Mouse (Mus musculus): ENCODE results near the gene Ppp1cc. TPM values are rescaled to one million over a fixed set of nuclear protein-coding genes. Genes with fewer than 3 reads are reported as not detected.
"Not testable (repeated sequence)": the region's sequence is repeated elsewhere in the genome, so short reads cannot be mapped to it uniquely, and the experiment has no call there.

Ppp1cc gene
- polyA plus RNA-seq, 1 experiment from 2014 or later: 238 TPM

DNA sequence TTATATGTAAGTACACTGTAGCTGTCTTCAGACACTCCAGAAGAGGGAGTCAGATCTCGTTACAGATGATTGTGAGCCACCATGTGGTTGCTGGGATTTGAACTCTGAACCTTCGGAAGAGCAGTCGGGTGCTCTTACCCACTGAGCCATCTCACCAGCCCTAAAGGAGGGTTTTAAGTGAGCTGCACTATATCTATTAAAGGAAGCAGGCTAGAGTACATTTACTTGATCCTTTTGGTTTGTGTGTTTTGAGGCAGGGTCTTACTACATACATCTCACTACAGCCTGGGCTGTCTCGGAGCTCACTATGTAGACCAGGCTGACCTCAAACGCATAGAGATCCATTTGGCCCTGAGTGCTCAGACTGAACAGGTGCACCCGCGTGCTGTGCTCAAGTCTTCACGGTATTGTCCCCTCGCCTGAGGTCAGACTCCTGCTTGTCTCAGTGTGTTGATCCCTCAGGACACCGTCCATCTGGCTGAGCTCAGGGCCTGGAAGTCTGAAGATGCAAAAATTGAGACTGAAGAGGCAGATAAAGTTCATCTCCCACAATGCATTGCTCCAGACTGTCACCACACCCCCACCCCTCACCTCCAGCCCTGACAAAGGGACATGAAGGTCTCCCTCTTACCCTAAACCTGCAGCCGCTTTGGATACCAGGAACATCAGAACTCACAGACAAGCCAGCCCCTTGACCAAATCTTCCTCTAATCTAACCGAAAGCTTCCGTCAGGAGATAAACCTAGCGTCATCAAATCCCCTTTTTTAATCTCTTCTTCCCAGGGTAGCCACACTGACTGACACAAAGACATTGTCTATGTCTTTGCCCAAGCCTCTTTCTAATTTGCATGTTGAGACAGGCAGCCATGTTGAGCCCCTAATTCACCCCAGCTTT is 23.4 kb upstream of the Ppp1cc start:
- no peak overlapping the region for H3K9ac ChIP-seq (replicated peaks; ENCODE audit: low read length)
- no peaks in the 10 kb centered on the region for H3K9me3 ChIP-seq (ENCODE audit: control insufficient read depth, low read length)
- no peaks in the 10 kb centered on the region for H3K36me3 ChIP-seq (ENCODE audit: control insufficient read depth, insufficient read depth, low read length)
- no peak overlapping the region for H3K27ac ChIP-seq (replicated peaks; ENCODE audit: low read depth, low read length)
- H3K27me3 ChIP-seq (ENCODE audit: control insufficient read depth, insufficient read depth, low read length): no peaks in the 10 kb centered on the region
- H3K4me1 ChIP-seq (ENCODE audit: control insufficient read depth, insufficient read depth, low read length): peaks cover 7% of the 10 kb centered on the region; the same call in 1 of the 2 replicates
- no peak overlapping the region for H3K4me2 ChIP-seq (ENCODE audit: low read length)
- DNase-seq (no peak), ATAC-seq (ENCODE audit: low FRiP score, low TSS enrichment) (no peak)
- no peak overlapping the region for H3K4me3 ChIP-seq (replicated peaks; ENCODE audit: low read depth, low read length)
- 83% methylated on average over 14 of the region's 14 CpGs for WGBS

DNA sequence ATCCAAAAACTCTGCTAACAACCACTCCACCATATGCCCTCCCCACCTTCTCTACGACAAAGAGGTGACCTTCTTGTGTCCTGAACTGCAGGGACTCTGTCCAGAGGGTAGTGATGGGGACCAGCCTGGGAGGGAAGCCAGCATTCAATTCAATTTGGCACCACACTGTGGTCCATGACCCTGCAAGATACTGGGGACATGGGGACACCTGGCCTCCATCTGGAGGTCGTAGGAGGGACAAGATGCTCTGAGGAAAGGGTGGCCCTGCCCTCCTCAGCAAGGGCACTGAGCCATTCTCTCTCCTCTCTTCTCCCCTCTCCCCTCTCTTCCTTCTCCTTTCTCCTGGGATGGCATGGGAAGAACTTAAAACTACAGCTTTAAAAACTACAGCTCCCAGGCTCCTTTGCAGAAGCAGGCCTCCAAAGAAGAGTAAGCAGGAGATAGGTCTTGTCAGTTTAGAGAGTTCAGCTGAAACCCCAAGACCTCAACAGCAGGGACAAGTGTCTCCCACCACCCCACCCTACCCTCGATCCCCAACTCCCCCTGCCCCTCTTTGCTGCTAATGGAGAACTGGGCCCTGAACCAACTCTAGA is 22.7 kb upstream of the Ppp1cc start:
- no peak for ATAC-seq (ENCODE audit: low FRiP score, low TSS enrichment)
- Histone ChIP-seq H3K36me3 (ENCODE audit: control insufficient read depth, insufficient read depth, low read length) (no peaks in the 10 kb centered on the region), H3K4me3 (replicated peaks; ENCODE audit: low read depth, low read length) (no peak overlapping the region), H3K9me3 (ENCODE audit: control insufficient read depth, low read length) (no peaks in the 10 kb centered on the region), H3K4me2 (ENCODE audit: low read length) (no peak overlapping the region), H3K9ac (replicated peaks; ENCODE audit: low read length) (no peak overlapping the region), H3K4me1 (ENCODE audit: control insufficient read depth, insufficient read depth, low read length) (peaks cover 7% of the 10 kb centered on the region; the same call in 1 of the 2 replicates), H3K27ac (replicated peaks; ENCODE audit: low read depth, low read length) (no peak overlapping the region), H3K27me3 (ENCODE audit: control insufficient read depth, insufficient read depth, low read length) (no peaks in the 10 kb centered on the region)
- DNase-seq: no peak
- 67% methylated on average over 3 of the region's 3 CpGs for WGBS

DNA sequence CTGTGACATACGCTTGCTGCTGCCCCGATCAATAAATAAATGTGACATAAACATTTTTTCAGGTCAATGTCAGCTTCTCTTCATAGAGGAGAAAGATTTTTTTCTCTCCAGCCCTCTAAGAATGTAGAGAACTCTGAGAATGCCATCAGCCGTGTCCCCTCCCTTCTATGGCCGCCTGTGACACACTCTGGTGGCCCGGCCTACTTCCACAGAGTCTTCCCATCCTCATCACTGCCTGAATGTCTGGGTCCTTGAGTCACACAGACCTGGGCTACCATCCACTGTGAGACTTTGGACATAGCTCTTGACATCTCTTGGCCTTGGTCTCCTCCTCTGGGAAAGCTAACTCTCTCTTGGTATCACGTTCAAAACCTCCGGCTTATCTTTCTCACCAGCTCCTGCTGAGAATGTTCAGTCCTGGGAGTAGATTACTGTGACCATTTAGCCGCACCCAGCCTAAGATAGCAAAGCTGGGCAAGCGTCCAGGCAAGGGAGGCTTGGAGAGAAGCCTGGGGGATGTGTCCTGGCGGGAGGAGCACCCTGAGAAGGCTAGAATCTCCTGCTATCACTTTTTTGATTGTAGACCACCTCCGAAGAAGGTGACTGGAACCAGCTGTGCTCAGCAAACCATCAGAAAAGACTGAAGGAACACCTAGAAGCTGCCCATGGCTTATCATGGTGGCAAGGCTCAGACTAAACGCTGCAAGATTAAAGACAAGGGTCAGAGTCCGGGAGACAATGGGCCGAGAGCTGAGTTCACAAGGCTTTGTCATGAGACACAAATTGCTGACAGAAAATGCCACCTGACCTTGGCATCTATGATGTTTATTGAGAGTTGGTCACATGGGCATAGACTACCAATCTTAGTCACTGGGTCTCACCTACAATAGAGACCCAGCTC is 21.3 kb upstream of the Ppp1cc start:
- no peaks in the 10 kb centered on the region for H3K9me3 ChIP-seq (ENCODE audit: control insufficient read depth, low read length)
- H3K27ac ChIP-seq (replicated peaks; ENCODE audit: low read depth, low read length): no peak overlapping the region
- H3K4me2 ChIP-seq (ENCODE audit: low read length): no peak overlapping the region
- no peak overlapping the region for H3K4me3 ChIP-seq (replicated peaks; ENCODE audit: low read depth, low read length)
- no peak for ATAC-seq (ENCODE audit: low FRiP score, low TSS enrichment)
- H3K9ac ChIP-seq (replicated peaks; ENCODE audit: low read length): no peak overlapping the region
- no peak for DNase-seq
- H3K4me1 ChIP-seq (ENCODE audit: control insufficient read depth, insufficient read depth, low read length): peaks cover 4% of the 10 kb centered on the region; the same call in 1 of the 2 replicates
- H3K27me3 ChIP-seq (ENCODE audit: control insufficient read depth, insufficient read depth, low read length): no peaks in the 10 kb centered on the region
- H3K36me3 ChIP-seq (ENCODE audit: control insufficient read depth, insufficient read depth, low read length): no peaks in the 10 kb centered on the region
- WGBS: 88% methylated on average over 14 of the region's 14 CpGs

DNA sequence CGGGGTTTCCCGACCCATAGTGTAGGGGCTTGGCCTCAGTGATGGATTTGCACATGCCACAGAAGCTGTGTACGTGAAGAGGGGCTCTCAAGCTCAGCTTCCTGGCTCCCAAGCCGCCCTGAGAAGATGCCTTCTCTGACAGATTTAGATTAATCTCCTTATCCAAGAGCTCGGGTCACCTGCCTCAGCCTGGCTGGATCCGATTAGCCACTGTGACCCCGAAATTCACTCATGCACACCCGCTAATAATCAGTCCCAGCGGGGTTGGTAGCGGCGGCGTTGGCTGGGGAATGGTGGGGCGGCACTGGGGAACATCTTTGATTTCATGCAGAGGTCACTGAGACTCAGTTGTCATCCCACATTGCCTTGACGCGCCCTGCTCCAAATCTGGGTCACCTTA is 19.2 kb upstream of the Ppp1cc start:
- WGBS: 74% methylated on average over 15 of the region's 15 CpGs
- H3K27ac ChIP-seq (replicated peaks; ENCODE audit: low read depth, low read length): no peak overlapping the region

DNA sequence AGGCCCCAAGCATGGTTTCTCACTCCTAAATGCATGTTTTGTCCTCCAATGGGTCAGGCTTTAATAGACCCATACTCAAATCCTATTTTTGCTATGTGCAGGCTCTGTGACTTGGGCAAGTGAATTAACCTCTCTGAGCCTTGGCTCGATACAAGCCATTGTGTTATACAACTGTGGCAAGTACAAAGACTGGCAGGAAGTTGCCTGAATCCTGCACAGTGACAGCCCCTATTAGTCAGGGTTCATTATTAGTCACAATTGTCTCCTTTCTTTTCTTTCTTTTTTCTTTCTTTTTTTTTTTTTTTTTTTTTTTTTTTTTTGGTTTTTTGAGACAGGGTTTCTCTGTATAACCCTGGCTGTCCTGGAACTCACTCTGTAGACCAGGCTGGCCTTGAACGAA is 18.3 kb upstream of the Ppp1cc start:
- not testable (repeated sequence) for H3K9ac ChIP-seq (replicated peaks; ENCODE audit: low read length); H3K4me3 ChIP-seq (replicated peaks; ENCODE audit: low read depth, low read length); H3K9me3 ChIP-seq (ENCODE audit: control insufficient read depth, low read length); H3K4me1 ChIP-seq (ENCODE audit: control insufficient read depth, insufficient read depth, low read length); H3K4me2 ChIP-seq (ENCODE audit: low read length); DNase-seq; H3K27ac ChIP-seq (replicated peaks; ENCODE audit: low read depth, low read length); H3K27me3 ChIP-seq (ENCODE audit: control insufficient read depth, insufficient read depth, low read length); H3K36me3 ChIP-seq (ENCODE audit: control insufficient read depth, insufficient read depth, low read length); ATAC-seq (ENCODE audit: low FRiP score, low TSS enrichment)
- 37% methylated on average over 2 of the region's 2 CpGs for WGBS

More for the DNA sequence above, 19.2 kb upstream of the Ppp1cc start:
- H3K36me3 ChIP-seq (ENCODE audit: control insufficient read depth, insufficient read depth, low read length): no peaks in the 10 kb centered on the region
- no peak overlapping the region for H3K4me2 ChIP-seq (ENCODE audit: low read length)
- no peak for ATAC-seq (ENCODE audit: low FRiP score, low TSS enrichment)
- DNase-seq: no peak
- H3K4me1 ChIP-seq (ENCODE audit: control insufficient read depth, insufficient read depth, low read length): no peaks in the 10 kb centered on the region
- H3K9ac ChIP-seq (replicated peaks; ENCODE audit: low read length): no peak overlapping the region
- H3K9me3 ChIP-seq (ENCODE audit: control insufficient read depth, low read length): no peaks in the 10 kb centered on the region
- no peaks in the 10 kb centered on the region for H3K27me3 ChIP-seq (ENCODE audit: control insufficient read depth, insufficient read depth, low read length)
- H3K4me3 ChIP-seq (replicated peaks; ENCODE audit: low read depth, low read length): no peak overlapping the region

DNA sequence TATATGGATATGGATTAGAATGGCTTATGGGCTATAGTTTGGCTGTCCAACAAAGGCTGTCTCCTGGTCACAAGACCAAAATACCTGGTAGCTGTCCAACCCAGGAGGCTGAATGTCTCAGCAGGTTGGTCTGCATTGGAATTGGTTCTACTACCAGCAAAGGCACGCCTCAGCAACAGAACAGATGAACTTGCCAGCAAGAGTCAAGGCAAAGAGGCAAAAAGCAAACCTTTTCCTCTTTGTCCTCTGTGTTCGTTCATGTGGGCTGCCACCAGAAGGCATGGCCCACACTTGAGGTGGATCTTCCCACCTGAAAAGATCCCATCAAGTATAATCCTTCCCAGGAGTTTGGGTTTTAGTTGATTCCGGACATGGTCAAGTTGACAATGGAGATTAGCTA is 17.4 kb upstream of the Ppp1cc start, which contains the start of gene Ccdc63:
Gene Ccdc63 (minus strand): TSS at position 101 of the 400 bp plus-strand sequence.
- Histone ChIP-seq H3K4me2 (ENCODE audit: low read length) (no peak within 1 kb of the TSS), H3K27me3 (ENCODE audit: control insufficient read depth, insufficient read depth, low read length) (no peaks in the 10 kb centered on the region), H3K9me3 (ENCODE audit: control insufficient read depth, low read length) (no peaks in the 10 kb centered on the region), H3K27ac (replicated peaks; ENCODE audit: low read depth, low read length) (no peak within 1 kb of the TSS), H3K9ac (replicated peaks; ENCODE audit: low read length) (no peak within 1 kb of the TSS), H3K36me3 (ENCODE audit: control insufficient read depth, insufficient read depth, low read length) (no peaks in the 10 kb centered on the region), H3K4me1 (ENCODE audit: control insufficient read depth, insufficient read depth, low read length) (no peaks in the 10 kb centered on the region), H3K4me3 (replicated peaks; ENCODE audit: low read depth, low read length) (no peak within 1 kb of the TSS)
- no peak for DNase-seq
- ATAC-seq (ENCODE audit: low FRiP score, low TSS enrichment): no peak
- 92% methylated on average over 3 of the region's 3 CpGs for WGBS

DNA sequence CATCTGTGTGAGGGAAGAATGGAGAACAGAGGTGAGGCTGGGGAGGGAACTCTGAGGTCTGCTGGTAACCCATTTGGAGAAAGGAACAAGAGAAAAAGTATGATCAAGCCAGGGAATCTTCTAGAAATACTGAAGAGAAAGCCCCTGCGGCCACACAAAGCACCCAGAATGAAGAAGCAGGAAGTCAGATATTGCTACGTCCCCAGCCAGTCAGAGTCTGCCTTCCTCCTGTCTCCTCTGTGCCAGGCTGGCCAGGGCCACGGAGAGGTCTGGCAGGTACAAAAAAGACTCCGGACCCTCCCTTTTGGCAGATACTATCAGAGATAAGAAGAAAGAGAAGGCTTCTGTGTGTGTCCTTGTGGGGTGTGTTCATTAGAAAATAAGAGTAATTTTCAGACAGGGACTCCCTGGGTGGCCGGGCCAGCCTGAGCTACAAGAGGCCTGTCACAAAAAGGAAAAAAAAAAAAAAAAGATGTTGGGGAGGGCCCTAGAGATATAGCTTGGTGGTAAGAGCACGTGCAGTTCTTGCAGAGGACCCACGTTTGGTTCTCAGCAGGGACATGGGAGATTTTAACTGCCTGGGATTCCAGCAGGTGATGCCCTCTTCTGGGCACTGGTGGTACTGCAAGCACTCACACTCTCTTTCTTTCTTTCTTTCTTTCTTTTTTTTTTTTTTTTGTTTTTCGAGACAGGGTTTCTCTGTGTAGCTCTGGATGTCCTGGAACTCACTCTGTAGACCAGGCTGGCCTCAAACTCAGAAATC is 15.7 kb upstream of the Ppp1cc start:
- Histone ChIP-seq H3K4me3 (replicated peaks; ENCODE audit: low read depth, low read length) (no peak overlapping the region), H3K9me3 (ENCODE audit: control insufficient read depth, low read length) (no peaks in the 10 kb centered on the region), H3K4me1 (ENCODE audit: control insufficient read depth, insufficient read depth, low read length) (no peaks in the 10 kb centered on the region), H3K27ac (replicated peaks; ENCODE audit: low read depth, low read length) (no peak overlapping the region), H3K36me3 (ENCODE audit: control insufficient read depth, insufficient read depth, low read length) (no peaks in the 10 kb centered on the region), H3K9ac (replicated peaks; ENCODE audit: low read length) (no peak overlapping the region), H3K27me3 (ENCODE audit: control insufficient read depth, insufficient read depth, low read length) (no peaks in the 10 kb centered on the region), H3K4me2 (ENCODE audit: low read length) (no peak overlapping the region)
- DNase-seq (peak; percentile 46), ATAC-seq (ENCODE audit: low FRiP score, low TSS enrichment) (no peak)
- 56% methylated on average over 8 of the region's 8 CpGs for WGBS

DNA sequence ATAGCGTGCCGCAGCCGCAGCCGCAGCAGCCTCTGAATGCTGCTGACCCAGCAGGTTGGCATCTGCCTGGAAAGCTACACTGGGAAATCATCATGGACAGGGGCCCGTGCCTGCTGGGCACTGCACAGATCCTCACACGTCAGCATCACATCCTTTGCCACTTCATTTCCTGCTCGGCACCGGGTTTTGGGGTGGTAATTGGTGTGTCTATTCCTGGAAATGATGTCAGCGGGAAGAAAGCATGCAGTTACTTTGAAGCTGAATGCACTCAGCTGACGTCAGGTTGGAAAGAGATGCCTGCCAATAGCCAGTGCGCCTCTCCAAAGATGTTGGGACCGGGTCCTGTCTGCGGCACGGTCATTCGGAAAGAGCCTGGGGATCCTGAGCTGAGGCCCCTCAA is 14.5 kb upstream of the Ppp1cc start:
- Histone ChIP-seq H3K4me1 (ENCODE audit: control insufficient read depth, insufficient read depth, low read length) (no peaks in the 10 kb centered on the region), H3K4me2 (ENCODE audit: low read length) (no peak overlapping the region), H3K27ac (replicated peaks; ENCODE audit: low read depth, low read length) (no peak overlapping the region), H3K9ac (replicated peaks; ENCODE audit: low read length) (no peak overlapping the region), H3K27me3 (ENCODE audit: control insufficient read depth, insufficient read depth, low read length) (no peaks in the 10 kb centered on the region), H3K36me3 (ENCODE audit: control insufficient read depth, insufficient read depth, low read length) (no peaks in the 10 kb centered on the region), H3K4me3 (replicated peaks; ENCODE audit: low read depth, low read length) (no peak overlapping the region), H3K9me3 (ENCODE audit: control insufficient read depth, low read length) (no peaks in the 10 kb centered on the region)
- WGBS: 87% methylated on average over 15 of the region's 15 CpGs
- DNase-seq: no peak
- no peak for ATAC-seq (ENCODE audit: low FRiP score, low TSS enrichment)
